Mouse (Mus musculus) colon, adult 2 months (tissue): ENCODE data around the gene Ccne1. TPM values are rescaled to one million over a fixed set of nuclear protein-coding genes. Genes with fewer than 3 reads are reported as not detected.

Source experiments
- polyA plus RNA-seq: library from polyadenylated mRNA; depleted of rRNA; stranded (reverse); fragments of >200 nt; gene quantifications from 2 replicates; pipeline ENCODE4 v1.2.3, GENCODE M21; 2012; rRNA removed

Ccne1 gene
- polyA plus RNA-seq = 5.0 and 9.0 TPM in 2 replicates

DNA sequence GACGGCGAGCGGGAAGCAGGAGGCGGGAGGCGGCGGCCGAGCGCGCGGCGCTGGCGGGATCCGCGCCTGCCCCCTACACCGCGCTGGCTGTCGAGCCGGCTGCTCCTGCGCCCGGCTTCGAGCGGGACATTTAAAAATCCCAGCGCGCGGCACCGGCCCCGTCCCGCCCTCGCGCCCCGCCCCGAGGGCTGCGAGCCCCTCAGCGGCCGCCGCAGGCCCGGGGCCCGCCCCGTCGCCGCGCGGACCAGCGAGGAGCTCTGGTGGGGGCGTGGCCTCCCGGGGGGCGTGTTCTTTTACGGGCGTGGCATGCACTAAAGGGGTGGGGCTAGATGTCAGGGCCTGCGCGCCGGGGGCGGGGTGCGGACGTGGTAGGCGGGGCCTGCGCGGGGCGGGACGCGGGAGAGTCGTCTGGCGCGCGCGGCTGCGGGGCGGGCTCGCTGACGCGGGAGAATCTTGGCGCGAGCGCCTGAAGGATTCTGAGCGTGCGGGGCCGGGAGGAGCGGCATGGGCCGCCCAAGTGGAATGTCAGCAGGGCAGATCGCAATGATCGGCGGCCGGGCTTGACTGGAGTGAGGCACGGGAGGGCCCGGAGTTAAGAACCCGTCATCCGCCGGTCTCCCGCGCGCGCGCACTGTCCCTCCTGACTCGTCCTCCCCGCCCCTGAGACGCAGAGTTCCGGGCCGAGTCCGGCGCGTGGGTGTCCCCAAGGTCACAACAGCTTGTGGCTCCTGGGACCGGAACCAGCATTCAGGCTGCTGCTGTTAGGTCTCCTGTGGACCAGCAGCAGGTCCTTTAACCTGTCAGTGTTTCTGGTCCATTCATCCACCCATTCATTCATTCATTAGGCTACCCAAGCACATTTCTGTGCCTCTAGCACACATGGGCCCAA lies at the start of gene Ccne1:
Gene Ccne1 (minus strand): TSS at position 164 of the 889 bp plus-strand sequence.

Other genes starting within 250 kb of the Ccne1 start
- gene Uri1, start 84.0 kb downstream of the Ccne1 start, polyA plus RNA-seq = 7.1 and 8.0 TPM in 2 replicates
- gene 1600014C10Rik, start 75.7 kb upstream of the Ccne1 start, polyA plus RNA-seq = 15.2 and 21.2 TPM in 2 replicates
- 4.2 and 5.0 TPM in 2 replicates for gene Plekhf1, start 120.5 kb upstream of the Ccne1 start, polyA plus RNA-seq
- 4.3 and 4.4 TPM in 2 replicates for gene Pop4, start 163.9 kb upstream of the Ccne1 start, polyA plus RNA-seq